ENCODE assay signal across 26 mouse cellular contexts in the genomic region with DNA sequence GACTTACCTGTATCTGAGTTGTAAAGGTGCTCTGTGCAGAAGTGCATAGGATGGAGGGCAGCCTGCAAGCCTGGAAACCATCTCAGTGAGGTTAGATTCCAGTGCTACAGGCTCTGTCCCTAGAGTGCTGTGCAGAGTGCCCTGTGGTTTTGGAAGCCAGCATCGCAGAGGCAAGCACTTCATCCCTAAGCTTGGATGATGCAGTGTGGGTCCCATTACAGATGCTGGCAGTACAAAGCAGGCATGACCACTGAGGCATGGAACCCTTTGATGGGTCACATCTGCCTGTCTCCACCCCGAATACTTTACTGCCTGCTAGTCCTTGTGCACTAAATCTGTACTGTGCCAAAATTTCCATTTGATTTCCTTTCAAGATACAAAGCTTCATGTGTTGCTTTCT. TPM values are rescaled to one million over a fixed set of nuclear protein-coding genes. Genes with fewer than 3 reads are reported as not detected.
"Had no signal": no experiment of that assay in that cellular context is flagged by ENCODE, and none has a peak within 500 bp of the region (broad histone marks: within the 10 kb centered on the region; RNA-seq: fewer than 3 reads in every experiment).

No protein-coding gene starts in this region.

- H3K9me3 ChIP-seq: heart, embryonic 13.5 days; heart, embryonic 15.5 days; hindbrain, embryonic 13.5 days; hindbrain, embryonic 15.5 days; kidney, embryonic 15.5 days; limb, embryonic 13.5 days; limb, embryonic 15.5 days; liver, embryonic 12.5 days had no signal

- H3K27ac ChIP-seq: heart, embryonic 13.5 days; heart, embryonic 15.5 days; hindbrain, embryonic 13.5 days; hindbrain, embryonic 15.5 days; hindbrain, postnatal 0 days; kidney, embryonic 15.5 days; limb, embryonic 13.5 days; limb, embryonic 15.5 days; liver, embryonic 12.5 days; liver, embryonic 14.5 days had no signal

- H3K4me1 ChIP-seq: heart, embryonic 13.5 days; heart, embryonic 15.5 days; limb, embryonic 13.5 days; limb, embryonic 15.5 days; liver, embryonic 12.5 days had no signal

- ATAC-seq: forebrain, postnatal 0 days; hindbrain, postnatal 0 days; intestine, embryonic 16.5 days; liver, embryonic 12.5 days had no signal

- H3K4me2 ChIP-seq: heart, embryonic 11.5 days; heart, embryonic 13.5 days; heart, embryonic 15.5 days; hindbrain, embryonic 13.5 days; hindbrain, embryonic 15.5 days; kidney, embryonic 15.5 days; limb, embryonic 13.5 days; limb, embryonic 15.5 days; liver, embryonic 12.5 days had no signal

- H3K4me3 ChIP-seq: heart, embryonic 13.5 days; heart, embryonic 15.5 days; hindbrain, embryonic 13.5 days; hindbrain, embryonic 15.5 days; kidney, embryonic 15.5 days; limb, embryonic 13.5 days; limb, embryonic 15.5 days; liver, embryonic 12.5 days had no signal

- H3K9ac ChIP-seq: forebrain, postnatal 0 days; heart, embryonic 13.5 days; heart, embryonic 15.5 days; hindbrain, embryonic 13.5 days; hindbrain, embryonic 15.5 days; kidney, embryonic 15.5 days; limb, embryonic 13.5 days; limb, embryonic 15.5 days; liver, embryonic 12.5 days; liver, embryonic 14.5 days had no signal

- DNase-seq: forebrain, postnatal 0 days; gastrocnemius, postnatal 14 days; gastrocnemius, postnatal 36 days; heart, adult 18-20 months; heart, postnatal 14 days; heart, postnatal 36 days; kidney, adult 11 months; kidney, adult 8-10 months; kidney, postnatal 10 days; kidney, postnatal 25 days; layer of hippocampus, adult 9-11 months; layer of hippocampus, postnatal 36 days; left cerebral cortex, postnatal 4 days had no signal

- H3K36me3 ChIP-seq: heart, embryonic 13.5 days; heart, embryonic 15.5 days; hindbrain, embryonic 13.5 days; hindbrain, embryonic 15.5 days; kidney, embryonic 15.5 days; limb, embryonic 13.5 days; limb, embryonic 15.5 days; liver, embryonic 12.5 days had no signal

- H3K27me3 ChIP-seq: heart, embryonic 13.5 days; heart, embryonic 15.5 days; hindbrain, embryonic 13.5 days; hindbrain, embryonic 15.5 days; kidney, embryonic 15.5 days; limb, embryonic 13.5 days; limb, embryonic 15.5 days; liver, embryonic 12.5 days had no signal

RNA-seq across cellular contexts. Expression of a gene that starts 33.6 kb away (rescaled TPM):
- polyA plus RNA-seq: liver, adult 2 months had no signal
